ENCODE assay signal across 18 mouse cellular contexts in genomic region chr19:55860009-55860743, GRCm38 (mm10).
DNase-seq lines count a peak whose midpoint lies in the region; ATAC-seq lines count a peak whose summit lies in the region.
"Had no signal": no experiment of that assay in that cellular context is flagged by ENCODE, and none has a peak within 500 bp of the region (broad histone marks: within the 10 kb centered on the region; RNA-seq: fewer than 3 reads in every experiment).

No protein-coding gene starts in this region.

- H3K27ac ChIP-seq in liver, embryonic 11.5 days (ENCODE audit: low read depth, low read length) = no peak overlapping the region; the same call in 1 of the 2 replicates
- H3K27ac ChIP-seq in liver, embryonic 16.5 days (ENCODE audit: low read length) = peak overlapping the region; percentile 20
- H3K27ac ChIP-seq: embryonic facial prominence, embryonic 12.5 days; forebrain, embryonic 10.5 days; limb, embryonic 12.5 days had no signal

- peaks cover 40% of the 10 kb centered on the region for H3K4me1 ChIP-seq in liver, embryonic 11.5 days (replicated peaks; ENCODE audit: control insufficient read depth, insufficient read depth, low read length)
- H3K4me1 ChIP-seq in liver, embryonic 16.5 days (ENCODE audit: control insufficient read depth, low read depth, low read length) = peaks cover 42% of the 10 kb centered on the region
- H3K4me1 ChIP-seq: embryonic facial prominence, embryonic 12.5 days had no signal

- DNase-seq in liver, embryonic 11.5 days (ENCODE audit: low spot score) = no peak
- no peak for DNase-seq in liver
- peak; percentile 8 for DNase-seq in CD4-positive helper T cell, adult 2 months (ENCODE audit: low read depth, low spot score)
- DNase-seq in thymus, adult 18-20 months = no peak
- DNase-seq in adrenal gland, postnatal 14 days = no peak
- DNase-seq in yolk sac, embryonic 10.5 days (ENCODE audit: low spot score) = no peak
- DNase-seq: adrenal gland, adult 2 months; cerebellum, postnatal 14 days; heart, postnatal 4 days; kidney, adult 2 months; kidney, postnatal 36 days; layer of hippocampus, postnatal 36 days; right cerebral cortex, adult 18-20 months had no signal

- H3K9me3 ChIP-seq in liver, embryonic 11.5 days (ENCODE audit: control insufficient read depth, low read length) = no peaks in the 10 kb centered on the region
- H3K9me3 ChIP-seq in liver, embryonic 16.5 days (replicated peaks; ENCODE audit: control insufficient read depth, low read length) = no peaks in the 10 kb centered on the region
- H3K9me3 ChIP-seq: embryonic facial prominence, embryonic 12.5 days; forebrain, embryonic 10.5 days; limb, embryonic 12.5 days had no signal

- H3K4me2 ChIP-seq in liver, embryonic 11.5 days = no peak overlapping the region
- H3K4me2 ChIP-seq in liver, embryonic 16.5 days (ENCODE audit: low read depth, low read length) = no peak overlapping the region
- H3K4me2 ChIP-seq: embryonic facial prominence, embryonic 12.5 days; limb, embryonic 12.5 days had no signal

- WGBS in liver, embryonic 11.5 days = 50% methylated on average over 10 of the region's 10 CpGs
- 34% methylated on average over 10 of the region's 10 CpGs for WGBS in liver, embryonic 16.5 days (ENCODE audit: insufficient replicate concordance)

- H3K27me3 ChIP-seq in liver, embryonic 11.5 days (replicated peaks; ENCODE audit: control insufficient read depth, insufficient read depth, low read length) = no peaks in the 10 kb centered on the region
- H3K27me3 ChIP-seq in liver, embryonic 16.5 days (ENCODE audit: control insufficient read depth, insufficient read depth, low read depth, low read length) = no peaks in the 10 kb centered on the region
- H3K27me3 ChIP-seq: embryonic facial prominence, embryonic 12.5 days; limb, embryonic 12.5 days had no signal

- no peak overlapping the region for H3K4me3 ChIP-seq in liver, embryonic 11.5 days (ENCODE audit: low read depth, low read length)
- H3K4me3 ChIP-seq in liver, embryonic 16.5 days (ENCODE audit: low read depth, low read length) = no peak overlapping the region
- H3K4me3 ChIP-seq: embryonic facial prominence, embryonic 12.5 days; forebrain, embryonic 10.5 days; limb, embryonic 12.5 days had no signal

- H3K36me3 ChIP-seq in liver, embryonic 11.5 days (ENCODE audit: control insufficient read depth, insufficient read depth, low read length) = no peaks in the 10 kb centered on the region
- no peaks in the 10 kb centered on the region for H3K36me3 ChIP-seq in liver, embryonic 16.5 days (ENCODE audit: control insufficient read depth, insufficient read depth)

- H3K9ac ChIP-seq in liver, embryonic 11.5 days (ENCODE audit: low read depth, low read length) = no peak overlapping the region
- H3K9ac ChIP-seq in liver, embryonic 16.5 days (ENCODE audit: low read depth, low read length) = no peak overlapping the region
- H3K9ac ChIP-seq: embryonic facial prominence, embryonic 12.5 days; limb, embryonic 12.5 days had no signal

- peak; percentile 30; the same call in 1 of the 2 replicates for ATAC-seq in liver, embryonic 11.5 days (replicated peaks; ENCODE audit: low FRiP score)
- peak; percentile 42; the same call in 1 of the 2 replicates for ATAC-seq in granulocyte monocyte progenitor cell, adult 5-6 weeks (replicated peaks; ENCODE audit: poor library complexity, severe bottlenecking)
- ATAC-seq in liver, embryonic 16.5 days (ENCODE audit: low read depth) = peak; percentile 51
